Mouse (Mus musculus): Measurements from ENCODE around the gene Lnx1. TPM values are rescaled to one million over a fixed set of nuclear protein-coding genes. Genes with fewer than 3 reads are reported as not detected.

Gene Lnx1
- 4.6 and 6.0 TPM in 2 replicates for polyA plus RNA-seq (2012; rRNA removed)

GRCm38 (mm10) chr5:74702766-74703165 lies at the start of gene Lnx1:
Lnx1 (minus strand) TSS chr5:74702912.

Other genes starting within 250 kb of the Lnx1 start
- 14.0 and 16.9 TPM in 2 replicates for gene Scfd2, start 171.2 kb downstream of the Lnx1 start, polyA plus RNA-seq (2012; rRNA removed)
- gene Fip1l1, start 167.5 kb downstream of the Lnx1 start, polyA plus RNA-seq (2012; rRNA removed), result 18.9 and 33.2 TPM in 2 replicates

All from ovary, adult 2 months (tissue).